Mouse (Mus musculus): Measurements from ENCODE around the gene Dync1i1. TPM values are rescaled to one million over a fixed set of nuclear protein-coding genes. Genes with fewer than 3 reads are reported as not detected.

Dync1i1 gene
- polyA plus RNA-seq, 1 experiment, result not detected

- H3K9me3 ChIP-seq (ENCODE audit: control insufficient read depth, low read length), result no peaks in the 10 kb centered on the region
- no peaks in the 10 kb centered on the region; the same call in 1 of the 2 replicates for H3K36me3 ChIP-seq (ENCODE audit: control insufficient read depth)
- TF ChIP-seq GATA1 (IDR thresholded peaks at IDR 0.05; ENCODE audit: low read length) (no peak), TAL1 (IDR thresholded peaks at IDR 0.05; ENCODE audit: low read length) (no peak)
- H3K4me3 ChIP-seq (replicated peaks), result no peak overlapping the region
- H3K27me3 ChIP-seq (ENCODE audit: control insufficient read depth), result no peaks in the 10 kb centered on the region
- no peaks in the 10 kb centered on the region for H3K4me1 ChIP-seq (ENCODE audit: control insufficient read depth)
These were observed 351.8 kb downstream of the Dync1i1 start for GRCm38 (mm10) chr6:6077234-6077633.

Other genes starting within 250 kb of the Dync1i1 start
- not detected in 2 replicates for gene Pdk4, start 229.3 kb upstream of the Dync1i1 start, polyA plus RNA-seq (2012)